Mouse (Mus musculus) thymus, postnatal 25 days (tissue): ENCODE data around the gene Tmem274.

Source experiments
- DNase-seq: peaks from one replicate; pipeline ENCODE4 v3.0.0; 2022

Gene Tmem274

DNA sequence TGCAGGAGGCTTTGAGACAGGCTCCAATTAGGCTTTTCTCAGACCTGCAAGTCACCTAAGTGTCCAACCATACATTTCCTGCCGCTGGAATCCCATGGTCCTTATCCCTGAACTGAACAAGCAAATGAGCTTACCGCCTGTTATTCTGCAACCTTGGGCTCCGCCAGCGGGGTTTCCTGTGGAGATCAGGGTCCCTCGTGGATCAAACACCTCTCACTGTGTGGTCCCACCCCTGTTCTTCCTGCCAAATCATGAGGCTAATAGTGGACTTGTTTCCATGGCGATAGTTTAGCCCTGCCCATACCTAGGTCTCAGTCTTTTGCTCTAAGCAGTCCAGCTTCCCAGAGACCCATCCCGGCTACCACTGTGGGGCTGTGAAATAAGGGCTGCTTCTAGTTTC, 49.2 kb downstream of the Tmem274 start:
- no peak for DNase-seq

DNA sequence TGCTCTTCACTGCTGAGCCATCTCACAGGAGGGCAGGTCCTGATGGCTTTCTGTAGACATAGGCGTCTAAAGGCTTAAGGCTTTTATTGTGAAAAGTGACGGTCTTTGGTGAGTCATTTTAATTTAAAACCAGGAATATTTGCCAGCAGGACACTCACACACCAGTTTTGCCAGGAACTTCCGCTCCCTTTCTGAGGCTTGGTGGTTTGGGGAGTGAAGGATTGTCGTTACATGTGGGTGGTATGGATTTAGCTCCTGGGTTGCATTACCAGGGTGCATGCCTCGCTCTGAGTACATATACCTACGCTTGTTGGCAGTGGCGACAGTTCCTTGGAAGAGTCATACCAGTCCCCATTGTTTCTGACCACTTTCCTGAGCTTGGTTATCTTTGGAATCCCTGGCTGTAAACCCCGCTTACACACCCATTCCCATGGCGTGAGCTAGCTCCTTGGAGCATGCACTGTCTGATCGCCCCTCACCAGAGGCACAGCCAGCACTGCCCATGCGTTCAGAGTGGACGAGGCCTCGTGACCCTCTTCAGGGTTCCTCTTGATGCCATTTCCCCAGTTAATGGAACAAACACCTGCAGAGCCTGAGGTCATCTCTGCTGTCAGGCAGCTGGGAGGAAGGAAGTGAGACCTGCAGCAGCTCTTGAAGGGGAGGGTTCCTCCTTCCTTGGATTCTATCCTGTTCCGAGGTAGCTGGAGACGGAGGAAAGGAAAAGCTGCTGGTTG, 50.6 kb downstream of the Tmem274 start:
- DNase-seq = no peak

DNA sequence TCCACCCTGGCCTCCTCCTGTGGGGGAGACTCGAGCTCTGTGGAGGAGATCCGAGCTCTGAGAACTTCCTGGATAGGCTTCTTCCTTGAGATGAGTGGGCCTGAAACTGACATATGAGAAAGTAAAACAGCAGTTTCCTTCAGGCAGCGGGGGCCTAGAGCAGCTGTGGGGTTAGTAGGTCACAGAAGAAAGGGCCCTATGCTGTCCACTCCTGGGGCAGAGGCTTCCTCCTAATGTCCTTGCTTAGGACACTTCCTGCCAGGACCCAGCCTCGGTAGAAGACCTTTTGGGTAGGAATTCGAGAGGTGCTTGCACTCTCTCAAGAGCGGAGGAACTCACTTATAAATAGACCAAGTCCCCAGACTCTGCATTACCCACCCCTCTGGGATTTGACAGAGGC, 52.5 kb downstream of the Tmem274 start:
- no peak for DNase-seq
